Mouse (Mus musculus) stomach, embryonic 14.5 days (tissue): ENCODE results near the gene Chdh. TPM values are rescaled to one million over a fixed set of nuclear protein-coding genes. Genes with fewer than 3 reads are reported as not detected.

Source experiments
- ATAC-seq: fragments of 200-750 bp; cut with Nextera tagmentation; 2 replicates; pipeline ENCODE4 v1.8.0; 2017; ENCODE audit warnings: low read depth, moderate TSS enrichment; ENCODE audit not compliant: insufficient number of reproducible peaks, insufficient read depth, low FRiP score
- H3K27ac ChIP-seq: fragments of 300-500 bp; sonication (generic); 2 replicates; pipeline ENCODE4 v1.5.1; 2014; ENCODE audit warnings: mild to moderate bottlenecking, low read length, moderate library complexity, mixed read lengths
- H3K27me3 ChIP-seq: fragments of 300-500 bp; sonication (generic); 2 replicates; pipeline ENCODE4 v1.6.1; 2014; ENCODE audit warnings: low read length, control low read depth, mixed read lengths; ENCODE audit not compliant: control insufficient read depth, insufficient read depth
- H3K36me3 ChIP-seq: fragments of 300-500 bp; sonication (generic); 2 replicates; pipeline ENCODE4 v1.6.1; 2014; ENCODE audit warnings: mild to moderate bottlenecking, control low read depth, low read length, moderate library complexity, mixed read lengths; ENCODE audit not compliant: control insufficient read depth, insufficient read depth
- H3K4me1 ChIP-seq: fragments of 300-500 bp; sonication (generic); 2 replicates; pipeline ENCODE4 v1.6.1; 2014; ENCODE audit warnings: low read length, control low read depth, mixed read lengths; ENCODE audit not compliant: control insufficient read depth, insufficient read depth
- H3K4me2 ChIP-seq: fragments of 300-500 bp; sonication (generic); replicated peaks from 2 replicates; pipeline ENCODE4 v1.6.1; 2014; ENCODE audit warnings: low read depth, low read length, control low read depth
- H3K4me3 ChIP-seq: fragments of 300-500 bp; sonication (generic); 2 replicates; pipeline ENCODE4 v1.5.1; 2014; ENCODE audit warnings: low read depth, low read length, control low read depth
- H3K9ac ChIP-seq: fragments of 300-500 bp; sonication (generic); replicated peaks from 2 replicates; pipeline ENCODE4 v1.6.1; 2014; ENCODE audit warnings: low read depth, mild to moderate bottlenecking, control low read depth, low read length, moderate library complexity, mixed read lengths
- H3K9me3 ChIP-seq: fragments of 300-500 bp; sonication (generic); 2 replicates; pipeline ENCODE4 v1.6.1; 2016; ENCODE audit warnings: low read depth, low read length, control low read depth; ENCODE audit not compliant: control insufficient read depth
- WGBS: fragments of 180-500 bp; shearing (Covaris S2); extraction: QIAGEN DNeasy Blood & Tissue Kit; methylation state at CpG from one replicate; pipeline ENCODE4 v1.1.7; 2014; 5-methylcytosine and 5-hydroxymethylcytosine counted together
- polyA plus RNA-seq: library from polyadenylated mRNA; unstranded; fragments of >200 nt; fragmentation: Nextera tagmentation; extraction: Ambion mirVana; gene quantifications from 2 replicates; pipeline ENCODE4 v1.2.1, GENCODE M21; 2014

Gene Chdh
- polyA plus RNA-seq, 1 experiment from 2014 or later = 0.84 TPM

- no peak overlapping the region for H3K4me2 ChIP-seq
- H3K9ac ChIP-seq = no peak overlapping the region
- no peaks in the 10 kb centered on the region for H3K9me3 ChIP-seq
- H3K27me3 ChIP-seq = no peaks in the 10 kb centered on the region
- no peaks in the 10 kb centered on the region for H3K4me1 ChIP-seq
- ATAC-seq = no peak
- H3K36me3 ChIP-seq = peaks cover 25% of the 10 kb centered on the region
- no peak overlapping the region for H3K27ac ChIP-seq
- no peak overlapping the region for H3K4me3 ChIP-seq
- WGBS = 77% methylated on average over 13 of the region's 13 CpGs
Observed at GRCm38 (mm10) chr14:29998747-29999474, 9.9 kb upstream of the Chdh start.

GRCm38 (mm10) chr14:29999475-29999811 lies 9.4 kb upstream of the Chdh start:
- no peak for ATAC-seq
- Histone ChIP-seq H3K4me3 (no peak overlapping the region), H3K36me3 (peaks cover 19% of the 10 kb centered on the region), H3K9ac (no peak overlapping the region), H3K27me3 (no peaks in the 10 kb centered on the region), H3K27ac (no peak overlapping the region), H3K4me1 (no peaks in the 10 kb centered on the region), H3K9me3 (no peaks in the 10 kb centered on the region), H3K4me2 (no peak overlapping the region)
- 84% methylated on average over 3 of the region's 3 CpGs for WGBS

GRCm38 (mm10) chr14:30009864-30010560 lies 1.2 kb downstream of the Chdh start:
- 62% methylated on average over 10 of the region's 10 CpGs for WGBS
- no peaks in the 10 kb centered on the region for H3K9me3 ChIP-seq
- no peak overlapping the region for H3K4me2 ChIP-seq
- no peaks in the 10 kb centered on the region for H3K36me3 ChIP-seq
- H3K4me3 ChIP-seq = no peak overlapping the region
- no peak for ATAC-seq
- H3K9ac ChIP-seq = no peak overlapping the region
- no peak overlapping the region for H3K27ac ChIP-seq
- H3K27me3 ChIP-seq = 0 out of 2 replicates have a peak, but pooled peaks cover 2% of the 10 kb centered on the region
- peaks cover 5% of the 10 kb centered on the region; the same call in 1 of the 2 replicates for H3K4me1 ChIP-seq

DNA sequence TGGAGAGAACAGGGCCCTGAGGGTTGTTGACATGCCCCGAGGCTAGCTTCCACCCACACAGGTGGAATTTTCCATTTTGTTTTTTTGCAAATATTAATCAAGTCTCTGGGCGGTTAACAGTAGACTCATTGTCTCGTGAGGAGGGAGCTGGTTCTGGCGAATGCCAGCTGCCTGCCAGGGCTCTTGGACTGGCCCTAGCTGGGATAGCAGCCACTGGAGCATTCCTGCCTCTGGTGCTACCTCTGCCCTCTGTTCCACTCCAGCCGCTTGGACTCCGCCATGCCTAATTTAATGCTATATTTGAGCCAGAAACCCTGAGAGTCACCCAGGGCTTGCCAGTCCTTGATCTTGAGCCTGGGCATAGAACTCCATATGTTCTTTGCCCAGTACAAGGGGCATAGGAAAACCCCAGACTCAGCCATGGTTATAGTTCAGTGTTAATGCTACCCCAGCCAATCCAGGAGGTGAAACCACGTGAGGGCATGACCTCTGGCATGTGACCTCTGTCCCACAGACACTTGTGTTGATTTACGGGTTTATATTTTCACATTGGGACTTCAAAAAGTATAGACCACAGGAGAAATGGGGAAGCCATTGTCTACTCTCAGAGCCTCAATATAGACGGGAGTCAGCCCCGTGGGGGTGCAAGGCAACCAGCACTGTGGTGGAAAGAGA lies 3.2 kb downstream of the Chdh start:
- Histone ChIP-seq H3K27ac (no peak overlapping the region), H3K9ac (no peak overlapping the region), H3K4me3 (no peak overlapping the region), H3K27me3 (0 out of 2 replicates have a peak, but pooled peaks cover 2% of the 10 kb centered on the region), H3K4me1 (peaks cover 5% of the 10 kb centered on the region; the same call in 1 of the 2 replicates), H3K36me3 (no peaks in the 10 kb centered on the region), H3K4me2 (no peak overlapping the region), H3K9me3 (no peaks in the 10 kb centered on the region)
- 68% methylated on average over 10 of the region's 10 CpGs for WGBS
- ATAC-seq = no peak

DNA sequence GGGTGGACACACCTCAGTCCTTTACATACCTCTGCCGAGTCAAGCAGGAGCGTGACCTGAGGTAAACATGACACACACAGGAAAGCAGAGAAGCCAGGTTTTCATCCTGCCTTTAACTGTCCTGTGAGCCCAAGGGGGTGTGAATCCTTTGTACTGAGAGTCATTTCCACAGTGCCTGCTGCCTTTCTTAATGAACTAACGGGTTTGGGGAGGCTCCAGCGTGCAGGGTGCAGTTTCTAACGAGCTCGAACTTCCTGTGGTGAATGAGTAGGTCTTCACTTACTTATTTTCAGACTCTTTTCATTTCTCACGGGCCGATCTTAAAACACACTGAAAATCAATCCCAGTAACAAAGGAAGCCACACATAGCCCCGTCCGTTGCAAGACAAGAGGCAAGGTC lies 5.7 kb downstream of the Chdh start:
- no peak overlapping the region for H3K27ac ChIP-seq

GRCm38 (mm10) chr14:30015008-30015407 lies 6.2 kb downstream of the Chdh start:
- Histone ChIP-seq H3K27me3 (no peaks in the 10 kb centered on the region), H3K4me1 (no peaks in the 10 kb centered on the region), H3K36me3 (no peaks in the 10 kb centered on the region), H3K4me2 (no peak overlapping the region), H3K9ac (no peak overlapping the region), H3K4me3 (no peak overlapping the region), H3K27ac (no peak overlapping the region), H3K9me3 (no peaks in the 10 kb centered on the region)
- ATAC-seq = no peak
- 73% methylated on average over 1 of the region's 1 CpGs for WGBS

More for the DNA sequence above, 5.7 kb downstream of the Chdh start:
- Histone ChIP-seq H3K36me3 (no peaks in the 10 kb centered on the region), H3K9me3 (no peaks in the 10 kb centered on the region), H3K27me3 (no peaks in the 10 kb centered on the region), H3K9ac (no peak overlapping the region), H3K4me1 (no peaks in the 10 kb centered on the region), H3K4me2 (no peak overlapping the region), H3K4me3 (no peak overlapping the region)
- WGBS = 70% methylated on average over 10 of the region's 10 CpGs
- ATAC-seq = no peak

DNA sequence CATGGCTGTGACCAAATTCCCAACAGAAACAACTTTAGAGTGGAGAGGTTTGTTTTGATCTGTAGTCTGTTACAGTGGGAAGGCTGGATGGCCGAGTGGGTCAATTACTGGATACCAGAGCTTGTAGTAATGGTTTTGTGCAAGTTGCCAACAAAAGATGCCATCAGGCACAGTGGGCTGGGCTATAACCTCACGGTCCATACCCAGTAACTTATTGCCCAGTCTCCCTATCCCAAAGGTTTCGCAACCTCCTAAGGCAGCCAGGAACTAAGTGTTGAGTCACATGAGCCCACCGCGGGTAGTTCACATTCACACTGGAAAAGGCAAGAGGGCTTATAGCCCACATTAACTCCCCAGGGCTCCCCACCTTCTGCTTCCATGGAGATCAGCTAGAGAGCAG lies 7.8 kb downstream of the Chdh start:
- WGBS = 85% methylated on average over 5 of the region's 5 CpGs
- ATAC-seq = no peak
- H3K4me3 ChIP-seq = no peak overlapping the region

GRCm38 (mm10) chr14:30017794-30018462 lies 9.1 kb downstream of the Chdh start:
- Histone ChIP-seq H3K9me3 (no peaks in the 10 kb centered on the region), H3K27me3 (no peaks in the 10 kb centered on the region), H3K9ac (no peak overlapping the region), H3K27ac (no peak overlapping the region), H3K4me1 (no peaks in the 10 kb centered on the region), H3K4me2 (no peak overlapping the region), H3K36me3 (no peaks in the 10 kb centered on the region), H3K4me3 (no peak overlapping the region)
- WGBS = 82% methylated on average over 8 of the region's 8 CpGs
- no peak for ATAC-seq

More for the DNA sequence above, 7.8 kb downstream of the Chdh start:
- Histone ChIP-seq H3K4me2 (no peak overlapping the region), H3K9ac (no peak overlapping the region), H3K36me3 (no peaks in the 10 kb centered on the region), H3K27ac (no peak overlapping the region), H3K27me3 (no peaks in the 10 kb centered on the region), H3K4me1 (no peaks in the 10 kb centered on the region), H3K9me3 (no peaks in the 10 kb centered on the region)
